Mouse (Mus musculus) hindlimb bud, embryonic 11.5 days (tissue): ENCODE results near the gene Psd.
A peak's percentile ranks its signal among the peaks of the same experiment; 100 is the strongest.

Experiments
- DNase-seq: peaks from one replicate; pipeline ENCODE4 v3.0.0-alpha.2; 2012; ENCODE audit warnings: low read depth, low spot score; ENCODE audit errors: extremely low spot score

The Psd gene

GRCm38 (mm10) chr19:46326756-46327305 is at the start of gene Psd:
Gene Psd (minus strand): TSS chr19:46327156.
- no peak for DNase-seq

DNA sequence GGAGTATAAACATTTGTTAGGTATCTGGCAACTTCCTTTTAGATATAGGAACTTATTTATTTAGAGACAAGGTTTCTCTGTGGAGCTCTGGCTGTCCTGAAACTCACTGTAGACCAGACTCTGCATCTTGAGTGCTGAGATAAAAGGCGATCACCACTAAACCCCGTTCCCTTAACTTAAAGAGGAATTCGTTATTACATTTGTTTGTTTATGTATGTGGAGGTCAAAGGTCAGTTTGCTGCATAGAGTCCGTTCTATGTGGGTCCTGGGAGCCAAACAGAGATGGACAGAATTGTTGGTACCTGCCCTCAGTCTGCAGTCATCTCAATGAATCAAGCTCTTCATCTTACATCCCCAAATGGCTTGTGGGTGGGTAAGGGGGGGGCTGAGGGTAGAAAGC is 48.9 kb upstream of the Psd start:
- DNase-seq = no peak

DNA sequence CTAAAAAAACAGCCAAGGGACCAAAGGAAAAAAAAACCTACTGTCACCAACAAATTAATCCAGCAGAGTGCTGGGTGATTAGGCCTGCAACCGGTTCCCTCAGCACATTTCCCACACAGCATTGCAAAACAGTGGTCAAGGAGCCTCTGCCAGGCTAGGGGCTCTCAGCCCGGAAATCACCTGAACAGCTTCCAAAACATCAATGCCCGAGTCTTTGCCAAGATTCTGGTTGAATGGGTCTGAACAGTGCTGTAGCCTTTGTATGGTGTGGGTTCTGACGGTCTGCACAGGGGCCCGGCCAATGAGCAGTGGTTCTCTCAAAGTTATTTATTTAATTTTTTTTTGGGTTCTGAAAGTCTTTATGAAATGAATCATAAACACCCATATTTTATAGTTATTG is 48.5 kb upstream of the Psd start:
- no peak for DNase-seq

- no peak for DNase-seq
These were observed 47.6 kb upstream of the Psd start for GRCm38 (mm10) chr19:46374477-46375088.

DNA sequence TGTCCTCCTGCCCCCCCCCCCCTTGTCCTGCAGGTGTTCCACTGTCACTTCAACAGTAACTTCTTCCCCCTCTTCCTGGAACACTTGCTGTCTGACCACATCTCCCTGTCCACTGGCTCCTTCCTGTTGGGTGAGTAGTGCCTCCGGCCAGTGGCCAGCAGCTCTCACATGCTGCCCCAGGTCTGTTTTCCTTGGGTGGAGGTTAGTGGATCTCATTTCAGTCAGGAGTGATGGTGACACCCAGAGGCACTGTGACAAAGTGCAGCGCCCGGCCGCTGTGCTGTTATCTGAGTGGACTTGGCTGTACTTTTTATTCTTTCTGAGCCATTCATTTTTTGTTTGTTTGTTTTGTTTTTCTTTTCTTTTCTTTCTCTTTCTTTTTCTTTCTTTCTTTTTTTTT is 42.2 kb upstream of the Psd start:
- DNase-seq = no peak

DNA sequence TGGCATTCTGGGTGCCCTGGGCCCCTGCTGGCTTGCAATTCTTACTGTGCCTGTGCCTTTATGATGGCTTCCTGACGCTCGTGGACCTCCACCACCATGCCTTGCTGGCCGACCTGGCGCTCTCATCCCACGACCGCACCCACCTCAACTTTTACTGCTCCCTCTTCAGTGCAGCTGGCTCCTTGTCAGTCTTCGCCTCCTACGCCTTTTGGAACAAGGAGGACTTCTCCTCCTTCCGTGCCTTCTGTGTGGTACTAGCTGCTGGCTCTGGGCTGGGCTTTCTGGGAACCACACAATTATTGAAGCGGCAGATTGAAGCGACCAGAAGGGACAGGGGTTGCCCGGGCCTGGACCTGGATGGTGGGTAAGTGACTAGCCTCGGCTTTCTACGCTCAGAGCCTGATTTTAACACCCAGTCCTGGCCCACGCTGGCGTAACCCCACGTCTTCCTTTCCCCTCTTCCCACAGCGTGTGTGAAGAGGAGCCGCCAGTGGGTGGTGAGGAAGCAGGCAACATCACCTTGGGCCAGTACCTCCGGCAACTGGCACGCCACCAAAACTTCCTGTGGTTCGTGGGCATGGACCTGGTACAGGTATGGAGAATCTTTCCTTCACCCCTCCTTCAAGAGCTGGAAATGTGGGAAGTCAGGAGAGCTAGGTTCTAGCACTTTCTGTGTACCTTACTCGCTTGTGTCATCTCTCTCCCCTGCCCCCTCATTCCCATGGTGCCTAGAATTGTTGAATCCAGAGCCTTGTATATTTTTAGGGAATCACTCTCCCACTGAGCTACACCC is 41.0 kb upstream of the Psd start:
- DNase-seq = no peak

DNA sequence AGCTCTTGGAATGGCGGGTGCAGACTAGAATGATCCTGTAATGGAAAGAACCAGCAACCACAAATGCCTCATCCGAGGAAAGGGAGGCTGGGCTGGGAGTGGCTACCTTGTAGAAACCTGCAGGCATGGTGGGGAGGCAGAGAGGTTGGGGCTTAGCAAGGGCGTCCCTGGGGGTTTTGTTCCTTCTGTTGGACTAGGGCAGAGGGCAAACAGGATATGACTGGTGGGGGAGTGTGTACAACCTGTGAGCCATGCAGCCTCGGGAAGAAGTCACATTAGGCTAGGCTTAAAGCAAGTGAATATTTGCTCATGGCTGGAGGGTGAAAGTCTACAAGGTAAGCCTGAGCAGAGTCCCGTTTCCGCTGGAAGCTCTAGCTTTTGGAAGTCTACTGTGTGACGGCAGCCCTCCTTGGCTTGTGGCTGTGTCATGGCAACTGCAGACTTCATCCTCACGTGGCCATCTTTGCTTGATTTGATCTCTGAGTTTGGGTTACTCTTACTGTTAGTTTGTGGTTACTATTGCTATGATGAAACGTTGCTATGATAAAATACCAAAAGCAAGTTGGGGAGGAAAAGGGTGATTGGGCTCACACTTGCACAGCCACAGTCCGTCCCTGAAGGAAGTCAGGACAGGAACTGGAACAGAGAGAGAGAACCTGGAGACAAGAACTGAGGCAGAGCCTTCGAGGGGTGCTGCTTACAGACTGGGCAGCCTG is 36.5 kb upstream of the Psd start:
- DNase-seq = no peak

DNA sequence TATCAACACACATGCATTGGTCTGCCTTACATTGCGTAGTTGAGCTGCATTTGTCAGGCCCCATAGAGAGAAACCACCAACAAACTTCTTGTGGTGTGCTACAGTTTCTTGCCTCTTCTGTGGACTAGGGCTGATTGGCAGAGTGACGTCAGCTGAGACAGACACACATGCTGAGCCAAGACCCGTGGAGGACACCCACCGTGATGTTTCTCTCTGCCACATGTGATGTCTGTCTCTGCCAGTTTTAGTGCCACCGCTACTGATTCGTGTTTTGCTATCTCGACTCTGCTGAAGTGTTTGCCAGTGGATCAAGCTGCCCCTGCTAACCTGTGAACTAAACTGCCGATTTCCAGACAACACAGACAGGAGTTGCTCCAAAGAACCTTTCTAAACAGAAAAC is 35.1 kb upstream of the Psd start:
- no peak for DNase-seq

GRCm38 (mm10) chr19:46358381-46358780 is 31.4 kb upstream of the Psd start:
- DNase-seq = no peak

DNA sequence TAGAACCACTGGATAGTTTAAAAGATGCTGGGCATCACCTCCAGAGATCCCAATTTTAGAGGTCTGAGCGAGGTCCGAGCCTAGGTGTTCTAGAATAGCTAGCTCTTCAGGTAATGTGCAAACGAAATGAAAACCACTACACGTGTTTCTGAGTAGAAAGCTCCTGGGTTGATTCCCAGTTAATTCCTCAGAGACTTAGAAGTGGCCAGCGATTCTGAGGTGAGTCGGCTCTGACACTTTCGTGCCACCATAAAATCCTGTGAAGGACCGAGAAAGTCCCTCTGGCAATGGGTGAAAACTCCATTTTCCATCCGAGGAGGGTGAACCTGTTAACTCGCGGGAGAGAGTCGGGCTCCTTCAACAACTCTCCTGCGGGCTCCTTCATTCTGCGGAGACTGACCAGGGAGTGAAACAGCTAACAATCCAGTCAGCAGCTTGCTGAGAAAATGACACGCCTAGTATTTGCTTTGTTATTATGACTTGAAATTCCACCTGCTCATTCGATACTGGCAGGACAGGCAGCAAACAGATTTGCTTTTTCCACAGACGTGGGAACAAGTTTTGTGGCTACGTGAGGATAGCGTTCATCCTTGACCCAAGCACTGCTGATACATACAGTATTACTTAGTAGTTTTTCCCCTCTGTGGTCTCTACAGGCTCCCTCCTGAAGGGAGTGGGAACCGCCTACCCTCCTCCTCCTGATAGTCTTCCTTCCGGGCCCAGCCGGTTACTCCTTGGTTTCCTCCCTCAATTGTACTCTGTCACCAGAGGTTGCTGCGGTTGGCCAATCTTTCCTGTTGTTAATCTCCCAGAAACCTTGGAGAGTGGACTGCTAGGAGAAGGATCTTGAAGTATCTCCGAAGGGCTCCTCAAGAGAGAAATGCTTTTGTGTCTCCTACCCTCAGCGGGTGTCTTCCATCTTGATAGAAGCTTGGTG is 30.7 kb upstream of the Psd start:
- DNase-seq = no peak

DNA sequence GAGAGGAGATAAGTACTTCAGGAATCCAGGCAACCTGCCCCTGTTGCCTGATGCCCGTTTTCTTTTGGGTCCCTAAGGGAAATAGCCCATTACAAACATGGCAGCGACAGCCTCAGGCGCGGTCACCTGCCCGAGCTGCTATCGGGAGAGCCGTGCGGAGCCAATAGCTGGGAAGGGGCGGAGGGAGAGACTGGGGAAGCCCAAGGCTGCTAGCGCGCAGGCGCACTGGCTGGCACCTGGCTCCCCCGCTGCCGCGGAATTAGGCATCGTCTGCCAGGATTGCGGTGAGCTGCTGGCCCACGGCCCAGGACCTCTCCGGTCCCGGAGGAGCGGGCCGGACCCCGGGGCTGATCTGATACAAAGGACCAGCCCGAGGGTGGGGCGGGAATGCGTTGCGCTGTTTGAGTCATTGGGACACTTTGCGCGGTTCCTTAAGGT is 29.8 kb upstream of the Psd start:
- DNase-seq = peak; percentile 39

GRCm38 (mm10) chr19:46350168-46350932 is 23.4 kb upstream of the Psd start, which contains the start of gene 2310034G01Rik:
Gene 2310034G01Rik (minus strand): TSS chr19:46350302.
- no peak for DNase-seq

DNA sequence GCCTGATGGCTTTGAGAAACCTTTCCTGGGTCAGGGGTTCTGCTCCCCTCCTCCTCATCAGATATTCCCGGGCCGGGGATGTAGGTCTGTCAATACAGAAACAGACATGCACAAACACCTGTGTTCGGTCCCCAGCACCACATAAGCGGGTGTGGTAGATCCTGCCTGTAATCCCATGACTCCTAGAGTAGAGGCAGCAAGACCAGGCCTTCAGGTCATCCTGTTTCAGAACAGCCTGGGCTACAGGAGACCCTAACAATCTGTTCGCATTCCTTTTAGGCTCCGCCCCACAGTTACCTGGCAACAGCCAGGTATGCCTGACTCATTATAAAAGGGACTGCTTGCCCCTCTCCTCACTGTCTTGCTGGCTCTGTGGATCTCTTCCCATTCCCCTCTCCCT is 22.6 kb upstream of the Psd start:
- DNase-seq = no peak

GRCm38 (mm10) chr19:46348761-46349458 is 22.0 kb upstream of the Psd start:
- no peak for DNase-seq

DNA sequence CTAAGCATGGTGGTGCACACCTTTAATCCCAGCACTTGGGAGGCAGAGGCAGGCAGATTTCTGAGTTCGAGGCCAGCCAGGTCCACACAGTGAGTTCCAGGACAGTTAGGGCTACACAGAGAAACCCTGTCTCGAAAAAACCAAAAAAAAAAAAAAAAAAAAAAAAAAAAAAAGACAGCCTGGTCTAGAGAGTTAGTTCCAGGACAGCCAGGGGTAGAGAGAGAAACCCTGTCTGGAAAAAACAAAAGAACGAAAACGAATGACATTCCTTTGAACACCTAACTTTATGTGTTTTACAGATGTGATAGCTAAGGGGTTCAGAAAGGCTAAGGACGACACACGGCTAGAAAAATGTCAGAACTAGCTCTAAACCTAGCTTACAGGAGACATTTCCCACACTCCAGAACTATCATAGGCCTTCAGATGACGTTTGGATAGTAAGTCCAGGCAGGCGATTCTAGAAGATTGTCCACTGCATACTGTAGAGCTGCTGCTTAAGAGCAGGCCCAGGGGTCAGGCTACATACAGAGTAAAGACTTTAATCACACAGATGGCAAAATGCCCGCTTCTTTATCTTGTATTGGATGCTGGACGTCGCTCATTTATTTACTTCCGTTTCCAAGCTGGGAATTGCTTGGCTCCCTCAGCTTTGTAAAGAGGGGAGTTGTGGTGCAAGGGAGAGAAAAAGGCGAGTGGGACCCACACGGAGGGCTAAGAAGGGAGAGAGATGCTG is 21.1 kb upstream of the Psd start:
- DNase-seq = no peak

DNA sequence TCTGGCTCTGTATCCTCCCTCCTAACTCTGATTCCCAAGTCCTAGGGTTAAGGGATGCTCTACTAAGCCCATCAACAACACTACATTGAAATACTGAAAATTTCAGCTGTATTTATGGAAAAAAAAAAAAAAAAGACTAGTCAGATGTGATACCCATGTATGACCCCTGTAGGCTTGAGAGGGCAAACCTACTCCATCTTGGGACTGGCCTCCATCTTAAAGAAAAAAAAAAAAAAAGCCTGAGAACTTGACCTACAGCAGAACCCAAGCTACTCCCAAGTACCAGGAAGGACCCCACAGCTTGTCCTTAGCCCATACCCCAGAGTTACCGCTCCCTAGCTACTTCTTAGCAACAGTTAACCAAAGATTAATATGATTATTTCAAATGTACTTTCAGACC is 20.2 kb upstream of the Psd start:
- DNase-seq = no peak

DNA sequence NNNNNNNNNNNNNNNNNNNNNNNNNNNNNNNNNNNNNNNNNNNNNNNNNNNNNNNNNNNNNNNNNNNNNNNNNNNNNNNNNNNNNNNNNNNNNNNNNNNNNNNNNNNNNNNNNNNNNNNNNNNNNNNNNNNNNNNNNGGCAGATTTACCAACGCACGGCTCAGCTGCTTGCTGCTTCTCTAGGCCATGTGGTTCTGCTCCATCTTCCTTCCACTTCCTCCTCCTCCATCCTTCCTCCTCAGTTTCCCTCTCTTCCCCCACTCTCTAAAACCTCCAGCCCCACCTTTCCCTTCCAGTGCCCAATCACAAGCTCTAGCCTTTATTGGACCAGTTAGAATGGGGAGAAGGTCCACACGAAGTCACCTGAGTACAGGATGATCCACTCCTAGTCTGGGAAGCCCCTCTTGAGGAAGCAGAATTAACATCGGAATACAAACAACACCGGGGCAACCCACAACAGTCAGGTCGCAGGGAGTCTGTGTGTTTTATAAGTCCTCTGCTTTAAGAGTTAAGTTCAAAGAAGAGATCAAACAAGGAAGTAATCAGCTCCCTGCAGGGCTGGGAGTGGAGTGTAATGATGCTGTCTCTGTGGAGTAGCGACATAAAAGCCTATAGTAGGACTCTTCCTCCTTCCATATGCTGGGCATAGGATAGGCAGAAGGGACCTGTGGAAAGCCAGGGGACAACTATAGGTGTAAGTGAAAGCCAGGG is 17.9 kb upstream of the Psd start:
- DNase-seq = no peak
